Mouse (Mus musculus) ES-Bruce4 (cell line): Measurements from ENCODE around the gene Ptpn21.
A peak's percentile ranks its signal among the peaks of the same experiment; 100 is the strongest.

Experiments
- CTCF ChIP-seq: IDR thresholded peaks from one replicate; pipeline ENCODE4 v1.8.1; 2011; ENCODE audit warnings: low read depth, low read length
- EP300 ChIP-seq: IDR thresholded peaks from 2 replicates; pipeline ENCODE4 v1.6.1; 2011; ENCODE audit warnings: low read depth, low read length; ENCODE audit not compliant: insufficient read depth
- POLR2A ChIP-seq: IDR thresholded peaks from one replicate; pipeline ENCODE4 v1.8.1; 2011; ENCODE audit warnings: low read length; ENCODE audit not compliant: insufficient read depth

DNA sequence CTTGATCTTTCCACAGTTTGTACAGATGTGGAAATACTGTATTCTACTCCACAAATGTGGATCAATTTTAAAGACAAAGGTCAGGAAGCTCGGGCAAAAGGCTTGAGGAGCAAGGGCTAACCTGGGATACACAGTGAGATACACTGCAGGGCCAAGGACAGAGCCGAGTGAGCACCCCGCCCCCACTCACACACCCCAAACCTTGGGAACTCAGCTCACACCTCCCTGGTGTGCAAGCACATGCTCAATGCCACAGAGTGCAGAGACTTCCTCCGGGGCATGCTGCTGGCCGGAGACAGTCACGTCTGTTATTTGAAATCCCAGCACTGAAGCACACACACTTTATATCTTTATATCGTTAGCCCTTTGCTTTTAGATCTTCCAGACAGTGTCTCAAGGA lies 11.1 kb downstream of the Ptpn21 start:
- TF ChIP-seq EP300 (0 out of 2 replicates have a peak, but pooled peaks have one; percentile 31), CTCF (no peak), POLR2A (no peak)
